Mouse (Mus musculus) intestine, embryonic 14.5 days (tissue): ENCODE results near the gene B4galt5. TPM values are rescaled to one million over a fixed set of nuclear protein-coding genes. Genes with fewer than 3 reads are reported as not detected.

Source experiments
- ATAC-seq: fragments of 200-750 bp; cut with Nextera tagmentation; replicated peaks from 2 replicates; pipeline ENCODE4 v1.8.0; 2017; ENCODE audit warnings: low read depth, moderate number of reproducible peaks, moderate TSS enrichment, moderate library complexity; ENCODE audit not compliant: low FRiP score, low TSS enrichment
- DNase-seq: peaks from one replicate; pipeline ENCODE4 v3.0.0-alpha.2; 2018; ENCODE audit warnings: low spot score
- H3K27ac ChIP-seq: fragments of 300-500 bp; sonication (generic); 2 replicates; pipeline ENCODE4 v1.5.1; 2014; ENCODE audit warnings: low read depth, mild to moderate bottlenecking, control low read depth
- H3K27me3 ChIP-seq: fragments of 300-500 bp; sonication (generic); replicated peaks from 2 replicates; pipeline ENCODE4 v1.6.1; 2014; ENCODE audit warnings: low read length, control low read depth; ENCODE audit not compliant: control insufficient read depth, insufficient read depth
- H3K36me3 ChIP-seq: fragments of 300-500 bp; sonication (generic); 2 replicates; pipeline ENCODE4 v1.6.1; 2014; ENCODE audit warnings: low read length, control low read depth; ENCODE audit not compliant: control insufficient read depth, insufficient read depth
- H3K4me1 ChIP-seq: fragments of 300-500 bp; sonication (generic); replicated peaks from 2 replicates; pipeline ENCODE4 v1.6.1; 2014; ENCODE audit warnings: low read length, control low read depth, mixed read lengths; ENCODE audit not compliant: control insufficient read depth, insufficient read depth
- H3K4me2 ChIP-seq: fragments of 300-500 bp; sonication (generic); 2 replicates; pipeline ENCODE4 v1.6.1; 2014; ENCODE audit warnings: low read length
- H3K4me3 ChIP-seq: fragments of 300-500 bp; sonication (generic); 2 replicates; pipeline ENCODE4 v1.5.1; 2014; ENCODE audit warnings: low read depth, low read length, control low read depth, mixed read lengths
- H3K9ac ChIP-seq: fragments of 300-500 bp; sonication (generic); 2 replicates; pipeline ENCODE4 v1.6.1; 2014; ENCODE audit warnings: mild to moderate bottlenecking, low read length
- H3K9me3 ChIP-seq: fragments of 300-500 bp; sonication (generic); 2 replicates; pipeline ENCODE4 v1.6.1; 2016; ENCODE audit warnings: low read length, control low read depth; ENCODE audit not compliant: control insufficient read depth
- whole genome bisulfite sequencing: fragments of 180-500 bp; shearing (Covaris S2); extraction: QIAGEN DNeasy Blood & Tissue Kit; methylation state at CpG from one replicate; pipeline ENCODE4 v1.1.7; 2014; 5-methylcytosine and 5-hydroxymethylcytosine counted together
- polyA plus RNA-seq: library from polyadenylated mRNA; unstranded; fragments of >200 nt; fragmentation: Nextera tagmentation; extraction: Ambion mirVana; gene quantifications from 2 replicates; pipeline ENCODE4 v1.2.1, GENCODE M21; 2014

The B4galt5 gene
- polyA plus RNA-seq, 1 experiment from 2014 or later = 10.6 TPM

GRCm38 (mm10) chr2:167268411-167268690 is 80.6 kb downstream of the B4galt5 start:
- Histone ChIP-seq H3K4me3 (no peak overlapping the region), H3K4me2 (no peak overlapping the region), H3K4me1 (no peaks in the 10 kb centered on the region), H3K9ac (no peak overlapping the region), H3K9me3 (no peaks in the 10 kb centered on the region), H3K27ac (no peak overlapping the region), H3K36me3 (no peaks in the 10 kb centered on the region), H3K27me3 (no peaks in the 10 kb centered on the region)
- ATAC-seq (no peak), DNase-seq (no peak)
- WGBS = 91% methylated on average over 8 of the region's 8 CpGs

GRCm38 (mm10) chr2:167267531-167268410 is 81.2 kb downstream of the B4galt5 start:
- Histone ChIP-seq H3K36me3 (no peaks in the 10 kb centered on the region), H3K4me3 (no peak overlapping the region), H3K4me1 (no peaks in the 10 kb centered on the region), H3K4me2 (no peak overlapping the region), H3K9me3 (no peaks in the 10 kb centered on the region), H3K27me3 (no peaks in the 10 kb centered on the region), H3K27ac (no peak overlapping the region), H3K9ac (no peak overlapping the region)
- no peak for ATAC-seq
- no peak for DNase-seq
- WGBS = 64% methylated on average over 14 of the region's 14 CpGs

DNA sequence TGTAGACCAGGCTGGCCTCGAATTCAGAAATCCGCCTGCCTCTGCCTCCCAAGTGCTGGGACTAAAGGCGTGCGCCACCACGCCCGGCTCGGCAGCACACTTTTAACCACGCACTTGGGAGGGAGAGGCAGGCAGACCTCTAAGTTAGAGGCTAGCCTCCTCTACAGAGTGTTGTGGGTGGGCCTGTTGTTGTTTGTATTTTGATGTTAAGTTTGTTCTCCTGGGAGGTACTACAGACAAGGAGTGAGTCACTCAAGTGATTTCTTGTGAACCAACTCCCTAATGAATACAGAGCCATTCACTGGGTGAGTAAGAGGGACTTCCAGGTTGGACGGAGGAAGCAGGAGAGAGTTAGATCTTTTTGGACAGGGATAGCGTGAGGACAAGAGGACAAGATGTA is 82.8 kb downstream of the B4galt5 start:
- no peaks in the 10 kb centered on the region for H3K9me3 ChIP-seq
- H3K36me3 ChIP-seq = no peaks in the 10 kb centered on the region
- H3K4me1 ChIP-seq = no peaks in the 10 kb centered on the region
- no peak overlapping the region for H3K4me2 ChIP-seq
- DNase-seq (no peak), ATAC-seq (no peak)
- 90% methylated on average over 10 of the region's 10 CpGs for WGBS
- no peak overlapping the region for H3K27ac ChIP-seq
- H3K4me3 ChIP-seq = no peak overlapping the region
- H3K9ac ChIP-seq = no peak overlapping the region
- H3K27me3 ChIP-seq = no peaks in the 10 kb centered on the region

DNA sequence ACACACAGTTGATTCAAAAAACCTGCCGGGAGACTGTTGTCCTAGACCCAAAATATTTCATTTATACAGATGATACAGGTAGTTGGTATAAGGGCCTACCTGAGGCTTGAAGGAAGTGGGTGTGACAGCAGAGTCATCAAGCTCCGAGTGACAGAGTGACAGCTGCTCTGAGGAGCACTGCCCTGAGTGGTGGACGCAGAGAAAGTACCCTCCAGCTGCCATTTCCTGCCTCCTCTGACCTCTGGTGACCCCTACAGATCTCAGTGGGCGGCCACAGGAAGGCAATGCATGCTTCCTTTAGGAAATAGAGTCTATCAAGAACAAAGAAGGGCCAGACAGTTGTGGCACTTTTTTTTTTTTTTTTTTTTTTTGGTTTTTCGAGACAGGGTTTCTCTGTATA is 83.2 kb downstream of the B4galt5 start:
- Histone ChIP-seq H3K9me3 (no peaks in the 10 kb centered on the region), H3K36me3 (no peaks in the 10 kb centered on the region), H3K4me3 (no peak overlapping the region), H3K4me1 (no peaks in the 10 kb centered on the region), H3K27me3 (no peaks in the 10 kb centered on the region), H3K4me2 (no peak overlapping the region), H3K9ac (no peak overlapping the region), H3K27ac (no peak overlapping the region)
- WGBS = 55% methylated on average over 4 of the region's 5 CpGs
- no peak for DNase-seq
- ATAC-seq = no peak

DNA sequence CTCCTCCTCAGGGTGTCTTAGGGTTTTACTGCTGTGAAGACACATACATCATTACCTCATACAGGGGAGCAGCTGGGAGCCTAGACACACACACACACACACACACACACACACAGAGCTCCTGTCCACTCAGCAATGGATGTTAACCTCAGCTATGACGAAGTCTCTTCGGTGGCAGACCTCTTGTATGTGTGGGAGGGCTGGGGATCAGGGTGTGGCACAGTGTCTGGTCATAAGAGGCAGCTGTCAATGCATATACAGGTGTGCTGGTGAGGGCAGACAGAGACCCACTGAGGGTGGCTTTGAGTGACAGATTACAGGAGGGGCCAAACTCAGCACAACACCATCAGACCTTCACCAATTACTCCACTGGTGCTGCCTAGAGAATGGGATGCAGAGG is 84.0 kb downstream of the B4galt5 start:
- Histone ChIP-seq H3K4me1 (no peaks in the 10 kb centered on the region), H3K4me2 (no peak overlapping the region), H3K9ac (no peak overlapping the region), H3K9me3 (no peaks in the 10 kb centered on the region), H3K36me3 (no peaks in the 10 kb centered on the region), H3K27me3 (no peaks in the 10 kb centered on the region), H3K27ac (no peak overlapping the region), H3K4me3 (no peak overlapping the region)
- no peak for ATAC-seq
- WGBS = 84% methylated on average over 2 of the region's 2 CpGs
- DNase-seq = no peak

DNA sequence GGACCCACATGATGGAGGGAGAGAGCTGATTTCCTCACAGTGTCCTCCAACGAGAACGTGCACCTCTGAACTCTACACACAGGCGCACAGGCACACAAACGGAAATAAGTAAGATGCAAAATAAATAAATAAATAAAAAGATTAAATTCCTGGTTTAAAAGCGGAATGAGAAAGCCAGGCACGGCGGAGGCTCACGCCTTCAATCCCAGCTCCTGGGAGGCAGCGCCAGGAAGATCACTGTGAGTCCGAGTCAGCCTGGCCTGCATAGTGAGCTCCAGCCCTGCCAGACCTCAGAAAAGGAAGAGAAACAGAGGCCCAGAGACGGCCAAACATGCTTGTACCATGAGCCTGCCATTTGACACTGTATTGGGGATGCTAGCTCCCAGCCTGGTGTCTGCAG is 85.1 kb downstream of the B4galt5 start:
- Histone ChIP-seq H3K27ac (no peak overlapping the region), H3K9ac (no peak overlapping the region), H3K9me3 (no peaks in the 10 kb centered on the region), H3K27me3 (no peaks in the 10 kb centered on the region), H3K4me2 (no peak overlapping the region), H3K4me1 (no peaks in the 10 kb centered on the region), H3K36me3 (no peaks in the 10 kb centered on the region), H3K4me3 (no peak overlapping the region)
- WGBS = 87% methylated on average over 11 of the region's 11 CpGs
- no peak for ATAC-seq
- no peak for DNase-seq

DNA sequence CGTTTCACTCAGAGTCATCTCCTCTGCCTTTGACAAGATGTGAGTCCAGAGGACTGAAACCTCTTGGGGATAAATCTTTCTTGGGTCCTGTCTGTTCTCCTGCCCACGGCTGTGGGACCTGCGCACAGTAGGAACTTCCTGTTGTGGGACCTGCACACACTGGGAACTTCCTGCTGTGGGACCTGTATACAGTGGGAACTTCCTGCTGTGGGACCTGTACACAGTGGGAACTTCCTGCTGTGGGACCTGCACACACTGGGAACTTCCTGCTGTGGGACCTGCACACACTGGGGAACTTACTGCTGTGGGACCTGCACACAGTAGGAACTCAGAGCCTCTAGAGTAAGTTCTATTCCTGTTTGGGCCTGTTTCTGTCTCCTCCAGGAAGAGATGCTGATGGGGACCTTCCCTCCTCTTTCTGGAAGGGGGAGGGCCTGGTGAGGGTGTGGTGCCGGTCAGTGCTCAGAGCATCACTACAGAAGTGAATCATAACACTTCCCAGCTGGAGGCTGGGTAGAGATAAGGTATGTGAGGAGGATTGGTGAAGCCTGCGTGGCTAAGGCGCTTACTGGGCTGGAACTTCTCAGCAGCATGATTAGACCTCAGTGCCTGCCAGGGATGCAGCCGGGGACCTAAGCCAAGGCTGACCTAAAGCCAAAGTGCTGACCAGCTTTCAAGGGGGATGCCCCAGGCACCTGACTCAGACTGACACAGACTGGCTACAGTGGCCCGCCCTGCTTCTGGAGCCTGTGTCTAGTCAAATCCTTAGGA is 85.8 kb downstream of the B4galt5 start:
- Histone ChIP-seq H3K9me3 (no peaks in the 10 kb centered on the region), H3K4me1 (no peaks in the 10 kb centered on the region), H3K4me3 (no peak overlapping the region), H3K27ac (no peak overlapping the region), H3K9ac (no peak overlapping the region), H3K27me3 (no peaks in the 10 kb centered on the region), H3K36me3 (no peaks in the 10 kb centered on the region), H3K4me2 (no peak overlapping the region)
- no peak for ATAC-seq
- DNase-seq = no peak
- WGBS = 77% methylated on average over 8 of the region's 8 CpGs

DNA sequence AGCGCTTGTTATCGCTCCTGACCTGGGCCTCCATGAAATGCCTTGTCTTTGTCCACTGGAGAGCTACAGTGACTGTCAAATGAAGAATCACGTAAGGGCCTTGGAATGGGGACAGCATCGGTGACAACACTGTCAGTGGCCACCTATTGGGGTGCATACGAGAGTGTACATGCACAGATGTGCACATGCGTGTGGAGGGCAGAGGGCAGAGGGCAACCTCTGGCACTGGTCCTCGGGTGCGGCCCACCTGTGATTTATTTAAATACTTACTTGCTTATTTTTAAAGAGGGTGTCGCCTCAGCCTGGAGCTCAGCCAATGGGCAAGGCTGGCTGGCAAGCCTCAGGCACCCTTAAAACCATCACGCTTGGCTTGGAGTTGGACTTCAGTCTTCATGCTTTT is 86.5 kb downstream of the B4galt5 start:
- no peak overlapping the region for H3K27ac ChIP-seq
- H3K27me3 ChIP-seq = no peaks in the 10 kb centered on the region
- no peaks in the 10 kb centered on the region for H3K4me1 ChIP-seq
- H3K36me3 ChIP-seq = no peaks in the 10 kb centered on the region
- no peak overlapping the region for H3K4me3 ChIP-seq
- no peak overlapping the region for H3K4me2 ChIP-seq
- H3K9ac ChIP-seq = no peak overlapping the region
- WGBS = 93% methylated on average over 10 of the region's 10 CpGs
- no peak for ATAC-seq
- no peak for DNase-seq
- H3K9me3 ChIP-seq = no peaks in the 10 kb centered on the region

DNA sequence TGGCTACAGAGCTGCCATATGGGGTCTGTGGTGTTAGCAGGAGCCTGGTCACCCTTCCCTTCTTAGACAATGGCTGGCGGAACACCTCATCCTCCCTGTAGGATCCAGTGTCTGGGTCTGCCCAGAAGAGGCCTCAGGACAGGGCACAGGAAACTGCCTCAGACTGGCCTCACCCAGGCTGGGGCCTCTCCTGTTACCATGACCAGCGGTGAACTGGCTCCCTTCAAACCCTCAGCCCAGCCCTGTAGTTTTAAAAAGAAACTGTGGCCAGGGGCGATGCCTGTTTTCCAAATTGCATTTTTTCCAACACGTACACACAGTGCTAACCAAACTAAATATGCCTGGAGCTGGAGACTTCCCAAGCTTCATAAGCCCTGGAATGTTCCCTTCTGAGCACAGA is 87.9 kb downstream of the B4galt5 start:
- Histone ChIP-seq H3K27ac (no peak overlapping the region), H3K36me3 (no peaks in the 10 kb centered on the region), H3K27me3 (no peaks in the 10 kb centered on the region), H3K4me1 (no peaks in the 10 kb centered on the region), H3K9ac (no peak overlapping the region), H3K9me3 (no peaks in the 10 kb centered on the region), H3K4me3 (no peak overlapping the region), H3K4me2 (no peak overlapping the region)
- DNase-seq (no peak), ATAC-seq (no peak)
- WGBS = 70% methylated on average over 4 of the region's 4 CpGs
